Mouse (Mus musculus) brain, embryonic 14.5 days (tissue): ENCODE measurements at regions not wholly inside any gene's neighbourhood (a gene's known extent, or its start where the extent isn't known, plus 50 kb on each side); places are given as distances from the start of the nearest gene placed in this dataset.
A peak's percentile ranks its signal among the peaks of the same experiment; 100 is the strongest.

ENCODE experiments used
- DNase-seq: peaks from one replicate; pipeline ENCODE4 v3.0.0-alpha.2; 2011; ENCODE audit warnings: low read depth
- CTCF ChIP-seq: fragments of 200-500 bp; IDR thresholded peaks from 2 replicates; pipeline ENCODE4 v1.5.1; 2012; ENCODE audit warnings: inconsistent platforms, mild to moderate bottlenecking, moderate library complexity, borderline replicate concordance; ENCODE audit not compliant: insufficient read depth, insufficient read length; ENCODE audit errors: extremely low read depth
- POLR2A ChIP-seq: fragments of 200-500 bp; IDR thresholded peaks from 2 replicates; pipeline ENCODE4 v1.6.1; 2012; ENCODE audit warnings: mild to moderate bottlenecking, inconsistent platforms, borderline replicate concordance; ENCODE audit not compliant: poor library complexity, insufficient read depth, insufficient read length, severe bottlenecking; ENCODE audit errors: extremely low read depth

DNA sequence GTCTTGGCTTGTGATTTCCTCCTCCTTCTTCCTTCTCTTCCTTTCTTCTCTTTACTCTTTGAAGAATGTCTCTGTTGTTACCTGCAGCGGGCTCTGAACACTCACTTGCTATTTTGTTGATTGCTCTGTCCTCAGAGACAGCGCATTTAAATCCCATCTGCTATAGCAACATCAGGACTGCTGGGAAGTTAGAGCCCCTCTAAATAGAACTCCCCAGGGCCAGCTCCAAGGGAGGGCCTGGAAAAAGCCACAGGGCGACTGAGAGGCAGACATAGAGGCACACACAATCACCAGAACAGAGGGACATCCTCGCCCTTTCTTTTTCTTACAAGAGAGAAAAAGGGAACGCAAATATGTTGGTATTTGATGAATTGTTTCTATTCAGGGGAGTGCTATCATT is 306.6 kb downstream of the Satb1 start:
- TF ChIP-seq POLR2A (no peak), CTCF (no peak)
- DNase-seq, result peak; percentile 8

DNA sequence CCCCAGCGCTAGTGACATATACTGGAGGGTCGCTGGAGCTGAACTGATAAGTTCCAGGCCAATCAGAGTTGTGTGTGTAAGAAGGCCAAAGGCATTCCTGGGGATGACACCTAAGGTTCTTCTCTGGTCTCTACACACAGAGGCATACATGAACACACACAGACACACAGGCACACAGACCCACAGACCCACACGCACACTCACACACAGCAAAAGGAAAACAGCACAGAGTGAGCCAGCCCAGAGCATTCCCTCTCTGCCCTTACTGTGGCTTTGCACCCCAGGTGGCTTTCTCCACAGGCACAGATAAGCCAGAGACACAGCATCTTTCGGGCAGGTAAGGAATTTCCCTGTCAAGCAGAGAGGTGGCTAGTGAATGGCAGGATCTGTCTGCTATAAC is 307.1 kb downstream of the Satb1 start:
- DNase-seq, result peak; percentile 2
- no peak for TF ChIP-seq POLR2A
- no peak for TF ChIP-seq CTCF

DNA sequence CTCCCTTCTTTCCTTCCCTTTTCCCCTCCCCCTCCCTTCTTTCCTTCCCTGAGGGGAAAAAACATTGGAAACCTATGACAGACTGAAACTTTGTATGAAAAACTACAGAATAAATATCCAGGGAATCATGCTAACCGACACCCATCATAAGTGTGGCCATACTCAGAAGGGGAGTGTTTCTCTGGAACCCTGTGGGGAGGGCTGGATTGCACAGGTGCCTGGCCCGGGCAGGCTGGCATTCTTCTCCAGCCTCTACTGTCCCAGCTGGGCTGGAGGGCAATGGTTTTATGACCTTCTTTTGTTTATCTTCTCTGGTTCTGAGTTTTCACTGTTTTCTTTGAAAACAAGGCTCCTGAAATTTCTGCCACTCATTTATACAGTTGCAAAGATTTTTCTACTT is 307.9 kb downstream of the Satb1 start:
- TF ChIP-seq POLR2A (no peak), CTCF (no peak)
- DNase-seq, result no peak

DNA sequence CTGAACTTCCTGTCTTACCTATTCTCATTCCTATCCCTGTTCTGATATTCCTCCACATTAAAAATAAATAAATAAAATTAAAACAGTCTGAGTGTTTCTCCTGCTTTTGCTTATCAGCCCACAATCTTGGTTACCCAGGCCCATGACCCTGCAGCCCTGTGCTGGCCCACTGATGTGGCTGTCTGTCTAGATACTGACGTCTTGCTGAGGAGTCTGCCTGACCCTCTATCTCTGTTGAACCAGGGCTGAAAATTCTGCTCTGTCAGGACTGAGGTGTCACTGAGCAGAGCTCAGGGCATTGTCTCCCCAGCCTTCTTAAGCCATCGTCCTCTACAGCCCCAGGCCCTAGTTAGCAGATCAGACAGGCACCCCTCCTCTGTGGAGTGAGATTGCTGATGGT is 321.2 kb downstream of the Satb1 start:
- TF ChIP-seq CTCF (no peak), POLR2A (no peak)
- no peak for DNase-seq

DNA sequence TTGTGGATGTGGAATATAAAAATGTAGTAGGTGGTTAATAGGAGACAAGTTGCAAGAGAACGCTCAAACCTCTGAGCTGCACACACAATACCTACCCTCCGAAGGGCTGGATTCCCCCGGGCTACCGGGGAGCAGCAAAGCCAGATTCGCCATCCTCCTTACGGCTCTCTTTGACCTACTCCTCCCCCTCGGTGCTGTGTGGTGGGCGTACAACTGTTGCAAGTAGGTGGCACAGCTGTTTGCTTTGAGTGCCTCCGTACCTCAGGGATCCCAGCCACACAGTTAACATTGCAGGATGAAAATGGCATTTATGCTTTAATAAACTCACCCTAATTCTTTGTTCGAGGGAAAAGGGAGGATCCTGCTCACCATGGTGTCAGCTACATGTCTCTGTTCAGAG is 321.6 kb upstream of the Tbc1d5 start:
- DNase-seq, result peak; percentile 2
- TF ChIP-seq CTCF (no peak), POLR2A (no peak)

DNA sequence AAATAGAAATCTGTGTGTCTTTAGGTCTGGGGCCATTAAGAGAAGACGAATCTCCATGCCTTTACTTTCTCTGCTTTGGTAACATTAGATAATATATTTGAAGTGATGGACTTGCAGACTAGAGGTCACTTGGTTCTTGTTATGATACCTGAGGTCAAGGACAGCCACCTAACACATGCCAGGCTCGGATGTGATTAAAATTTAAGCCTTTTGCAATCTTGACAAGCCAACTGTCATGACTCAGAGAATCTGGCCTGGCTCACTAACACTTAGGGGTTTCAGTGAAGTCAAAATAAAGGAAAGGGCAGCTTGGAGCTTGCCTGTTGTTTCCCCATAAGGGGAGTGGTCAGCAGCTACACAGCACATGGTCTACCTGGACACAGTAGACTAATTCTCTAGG is 320.4 kb upstream of the Tbc1d5 start:
- DNase-seq, result no peak
- TF ChIP-seq POLR2A, result no peak
- no peak for TF ChIP-seq CTCF

DNA sequence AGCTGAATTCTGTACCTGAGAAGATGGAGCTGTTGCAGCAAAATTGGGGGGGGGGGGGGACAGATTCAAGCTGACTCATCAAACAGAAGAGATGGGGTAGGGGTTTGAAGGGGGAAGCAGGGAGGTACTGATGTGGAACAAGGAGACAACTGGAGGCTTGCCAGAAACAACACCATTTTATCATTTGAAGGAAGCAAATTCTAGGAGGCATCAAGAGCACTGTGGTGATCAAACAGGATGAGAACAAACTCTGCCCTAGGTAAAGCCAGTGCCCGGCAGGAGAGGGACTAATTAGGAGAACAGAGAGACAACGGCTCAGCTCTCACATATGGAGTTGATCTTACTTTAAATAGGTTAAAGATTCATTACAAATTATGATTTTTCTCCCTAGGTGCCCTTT is 315.9 kb upstream of the Tbc1d5 start:
- TF ChIP-seq POLR2A (no peak), CTCF (no peak)
- peak; percentile 43 for DNase-seq

DNA sequence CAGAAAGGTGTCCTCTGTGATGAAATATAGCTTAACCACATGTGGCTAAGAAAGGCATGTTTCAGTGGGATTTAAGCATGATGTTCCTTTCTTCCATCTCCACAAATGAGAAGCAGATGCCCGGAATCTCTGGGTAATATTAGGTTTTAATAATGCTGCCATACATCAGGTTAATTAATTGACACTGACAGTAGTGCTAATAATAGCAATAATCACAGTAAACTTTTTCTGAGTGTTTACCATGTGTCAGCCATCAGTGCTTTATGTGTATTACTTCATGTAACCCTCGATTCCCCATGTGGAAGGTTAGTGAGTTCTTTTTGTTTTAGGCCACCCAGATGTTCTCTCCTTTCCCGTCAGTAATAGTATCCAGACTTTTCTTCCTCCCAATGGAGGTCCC is 310.2 kb upstream of the Tbc1d5 start:
- DNase-seq, result no peak
- TF ChIP-seq POLR2A, result no peak

DNA sequence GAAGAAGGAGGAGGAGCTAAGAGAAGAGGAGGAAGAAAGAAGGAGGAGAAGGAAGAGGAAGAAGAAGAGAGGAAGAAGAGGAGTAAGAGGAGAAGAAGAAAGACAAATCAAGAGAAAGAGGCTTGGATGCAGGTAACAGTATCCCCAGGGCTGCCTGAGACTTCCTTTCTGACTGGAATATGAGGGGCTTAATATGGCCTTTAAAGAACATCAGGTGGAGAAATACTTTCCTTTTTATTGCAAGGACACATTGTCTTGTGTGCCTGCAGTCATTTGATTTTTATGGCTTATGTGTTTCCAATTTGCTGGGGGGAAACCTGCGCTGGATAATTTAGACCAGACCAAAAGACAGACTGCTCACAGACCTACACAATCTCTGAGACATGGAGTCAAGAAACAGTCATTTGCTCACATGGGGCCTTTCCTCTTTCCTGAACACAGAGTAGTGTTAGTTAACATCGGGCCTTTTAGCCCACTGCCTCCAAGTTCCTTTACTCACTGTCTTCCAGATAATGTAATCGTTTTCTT is 308.8 kb upstream of the Tbc1d5 start:
- TF ChIP-seq CTCF, result no peak
- no peak for TF ChIP-seq POLR2A

DNA sequence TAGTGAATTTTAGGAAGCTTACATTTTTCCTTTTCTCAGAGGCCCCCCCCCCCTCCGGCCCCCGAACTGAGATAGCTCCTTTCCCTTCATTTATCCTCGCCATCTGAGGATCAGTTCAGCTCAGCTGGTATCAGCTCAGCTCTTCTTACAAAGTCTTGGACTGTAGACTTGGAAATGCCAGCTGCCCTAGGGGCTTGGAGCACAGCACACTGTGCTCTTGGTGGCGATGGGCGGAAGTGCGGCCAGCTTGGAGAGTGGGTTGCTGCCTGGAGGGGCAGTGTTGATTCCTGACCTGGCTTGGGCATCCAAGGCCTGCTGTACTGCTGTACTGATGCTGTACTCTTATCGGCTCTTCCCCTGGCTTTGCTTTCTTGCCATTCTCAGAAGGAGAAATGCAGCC is 298.7 kb upstream of the Tbc1d5 start:
- TF ChIP-seq CTCF (0 out of 2 replicates have a peak, but pooled peaks have one; percentile 16), POLR2A (no peak)
- no peak for DNase-seq

More for the DNA sequence above, 308.8 kb upstream of the Tbc1d5 start:
- DNase-seq, result no peak

DNA sequence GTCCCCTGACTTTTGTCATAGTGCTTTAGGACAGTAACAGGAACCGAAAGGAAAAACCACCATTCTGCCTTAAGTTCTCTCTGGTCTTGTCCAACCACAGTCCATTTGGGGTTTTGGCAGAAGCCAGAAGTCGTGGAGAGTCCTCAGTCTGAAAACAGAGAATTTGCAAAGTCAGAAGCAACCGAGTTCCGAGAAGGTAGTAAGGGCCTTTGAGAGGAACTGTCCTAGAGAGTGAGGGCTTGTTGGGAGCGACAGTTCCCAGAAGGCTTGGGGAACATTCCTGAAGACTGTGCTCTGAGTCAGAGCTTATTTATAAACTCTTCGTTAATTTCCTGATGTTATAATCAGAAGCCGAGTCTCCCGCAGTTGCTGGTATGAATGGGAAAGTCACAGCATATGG is 298.3 kb upstream of the Tbc1d5 start:
- no peak for DNase-seq
- no peak for TF ChIP-seq CTCF
- TF ChIP-seq POLR2A, result no peak

DNA sequence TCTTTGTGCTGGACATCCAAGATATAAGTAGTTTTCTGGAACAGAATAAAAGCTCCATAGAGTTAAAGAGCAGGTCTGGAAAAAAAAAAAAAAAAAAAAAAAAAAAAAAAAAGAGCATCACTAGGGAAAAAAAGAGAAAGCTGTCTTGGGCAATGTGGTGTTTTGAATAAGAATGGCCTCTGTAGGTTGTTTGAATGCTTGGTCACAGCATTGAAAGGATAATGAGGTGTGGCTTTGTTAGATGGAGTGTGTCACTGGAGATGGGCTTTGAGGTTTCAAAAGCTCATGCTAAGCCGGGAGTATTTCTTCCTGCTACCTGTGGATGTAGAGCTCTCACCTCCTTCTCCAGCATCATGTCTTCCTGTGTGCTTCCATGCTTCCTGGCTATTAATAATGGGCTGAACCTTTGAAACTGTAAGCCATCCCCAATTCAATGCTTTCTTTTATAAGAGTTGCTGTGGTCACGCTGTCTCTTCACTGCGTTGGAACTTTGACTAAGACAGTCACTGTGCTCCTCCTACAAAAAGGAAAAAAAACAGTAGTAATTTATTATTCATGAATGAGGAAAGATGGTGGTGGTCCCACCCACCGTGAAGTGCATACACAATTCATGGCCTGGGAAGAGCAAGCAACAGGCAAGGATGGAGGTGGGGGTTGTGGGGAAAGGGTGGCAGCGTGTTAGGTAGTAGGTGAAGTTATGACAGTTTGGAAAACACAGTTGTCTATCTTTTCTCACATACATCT is 283.2 kb upstream of the Tbc1d5 start:
- peak; percentile 36 for DNase-seq
- no peak for TF ChIP-seq POLR2A
- TF ChIP-seq CTCF, result no peak
